Mouse (Mus musculus): ENCODE data around the gene Tnrc6b.

DNA sequence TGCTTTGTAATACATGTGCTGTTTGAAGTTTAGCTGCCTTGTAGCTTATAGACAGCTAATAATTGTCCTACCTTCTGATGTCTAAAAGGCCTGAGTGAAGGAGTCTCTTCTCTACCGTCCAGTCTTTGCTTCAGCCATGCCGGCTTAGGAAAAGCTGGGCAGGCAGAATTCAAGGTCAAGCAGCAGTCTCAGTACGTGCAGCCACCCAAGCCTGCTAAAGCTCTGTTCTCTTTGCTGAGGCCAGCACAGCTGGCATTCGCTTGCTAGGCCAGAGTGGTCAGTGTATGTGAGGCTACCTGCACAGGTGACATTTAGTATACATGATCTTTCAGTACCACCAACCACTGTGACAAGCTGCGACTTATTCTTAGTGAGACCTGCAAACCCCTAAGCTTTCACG lies 42.2 kb downstream of the Tnrc6b start:
- no peak for TF ChIP-seq CTCF (IDR thresholded peaks at IDR 0.05; ENCODE audit: control insufficient read depth, insufficient read depth, insufficient read length)
- no peak for TF ChIP-seq MAX (IDR thresholded peaks at IDR 0.05)
- no peak for TF ChIP-seq USF1 (IDR thresholded peaks at IDR 0.05; ENCODE audit: low read depth)
- TF ChIP-seq MYOD1 (IDR thresholded peaks at IDR 0.05; ENCODE audit: control insufficient read depth, insufficient read length, low read depth): no peak
